Mouse (Mus musculus): ENCODE results near the gene Lin37. TPM values are rescaled to one million over a fixed set of nuclear protein-coding genes. Genes with fewer than 3 reads are reported as not detected.
A peak's percentile ranks its signal among the peaks of the same experiment; 100 is the strongest.

Gene Lin37
- polyA plus RNA-seq, 2 experiments: 35.8 to 38.5 TPM

DNA sequence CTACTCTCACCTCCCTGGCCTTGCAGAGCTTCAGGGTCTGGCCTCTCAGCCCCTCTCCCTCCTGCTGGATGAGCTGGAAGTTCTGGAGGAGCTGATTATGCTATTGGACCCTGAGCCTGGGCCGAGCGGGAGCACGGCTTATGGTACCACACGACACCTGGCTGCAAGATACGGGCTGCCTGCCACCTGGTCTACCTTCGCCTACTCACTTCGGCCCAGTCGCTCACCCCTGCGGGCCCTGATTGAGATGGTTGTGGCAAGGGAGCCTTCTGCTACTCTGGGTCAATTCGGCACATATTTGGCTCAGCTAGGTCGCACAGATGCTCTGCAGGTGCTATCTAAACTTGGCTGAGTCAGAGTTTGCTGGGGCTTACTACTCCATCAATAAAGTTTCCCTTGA, 7.9 kb upstream of the Lin37 start:
- Histone ChIP-seq H3K4me2 (replicated peaks; ENCODE audit: low read depth, low read length, severe bottlenecking) (no peak overlapping the region), H3K36me3 (ENCODE audit: control insufficient read depth, insufficient read depth, low read length) (peaks cover 67% of the 10 kb centered on the region), H3K4me1 (ENCODE audit: control insufficient read depth, insufficient read depth, low read length) (peaks cover 5% of the 10 kb centered on the region; the same call in 1 of the 2 replicates), H3K27me3 (ENCODE audit: control insufficient read depth, insufficient read depth, low read length) (no peaks in the 10 kb centered on the region), H3K27ac (replicated peaks; ENCODE audit: low read depth, low read length) (no peak overlapping the region), H3K4me3 (replicated peaks; ENCODE audit: low read length) (no peak overlapping the region), H3K9me3 (ENCODE audit: control insufficient read depth, low read length) (no peaks in the 10 kb centered on the region), H3K9ac (ENCODE audit: low read depth, low read length, severe bottlenecking) (no peak overlapping the region)
- 86% methylated on average over 11 of the region's 11 CpGs for WGBS
- no peak for ATAC-seq (ENCODE audit: low FRiP score, low read depth)
- no peak for TF ChIP-seq POLR2A (IDR thresholded peaks at IDR 0.05; ENCODE audit: borderline replicate concordance, extremely low read depth, insufficient read depth, insufficient read length)
- DNase-seq (ENCODE audit: low spot score): no peak

DNA sequence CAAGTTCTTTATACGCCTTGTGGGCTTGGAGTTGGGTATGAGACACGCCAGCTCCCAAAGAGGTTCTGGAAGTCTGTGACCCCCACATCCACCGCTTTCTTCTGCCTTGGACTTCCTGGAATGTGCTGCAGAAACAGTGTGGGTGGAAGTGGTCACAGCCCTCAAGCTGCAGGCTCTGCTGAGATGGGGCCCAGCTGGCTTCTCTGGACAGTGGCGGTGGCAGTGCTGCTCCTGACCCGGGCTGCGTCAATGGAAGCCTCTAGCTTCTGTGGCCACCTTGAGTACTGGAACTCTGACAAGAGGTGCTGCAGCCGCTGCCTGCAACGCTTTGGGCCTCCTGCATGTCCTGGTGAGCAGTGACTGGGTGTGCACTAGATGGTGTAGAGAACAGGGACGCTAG, 6.4 kb upstream of the Lin37 start:
- DNase-seq (ENCODE audit: low spot score) (no peak), ATAC-seq (ENCODE audit: low FRiP score, low read depth) (no peak)
- peaks cover 8% of the 10 kb centered on the region for H3K4me1 ChIP-seq (ENCODE audit: control insufficient read depth, insufficient read depth, low read length)
- H3K9me3 ChIP-seq (ENCODE audit: control insufficient read depth, low read length): no peaks in the 10 kb centered on the region
- H3K27me3 ChIP-seq (ENCODE audit: control insufficient read depth, insufficient read depth, low read length): no peaks in the 10 kb centered on the region
- H3K4me2 ChIP-seq (replicated peaks; ENCODE audit: low read depth, low read length, severe bottlenecking): no peak overlapping the region
- 94% methylated on average over 9 of the region's 9 CpGs for WGBS
- no peak overlapping the region for H3K4me3 ChIP-seq (replicated peaks; ENCODE audit: low read length)
- H3K9ac ChIP-seq (ENCODE audit: low read depth, low read length, severe bottlenecking): no peak overlapping the region
- H3K27ac ChIP-seq (replicated peaks; ENCODE audit: low read depth, low read length): no peak overlapping the region
- peaks cover 57% of the 10 kb centered on the region for H3K36me3 ChIP-seq (ENCODE audit: control insufficient read depth, insufficient read depth, low read length)
- no peak for TF ChIP-seq POLR2A (IDR thresholded peaks at IDR 0.05; ENCODE audit: borderline replicate concordance, extremely low read depth, insufficient read depth, insufficient read length)

DNA sequence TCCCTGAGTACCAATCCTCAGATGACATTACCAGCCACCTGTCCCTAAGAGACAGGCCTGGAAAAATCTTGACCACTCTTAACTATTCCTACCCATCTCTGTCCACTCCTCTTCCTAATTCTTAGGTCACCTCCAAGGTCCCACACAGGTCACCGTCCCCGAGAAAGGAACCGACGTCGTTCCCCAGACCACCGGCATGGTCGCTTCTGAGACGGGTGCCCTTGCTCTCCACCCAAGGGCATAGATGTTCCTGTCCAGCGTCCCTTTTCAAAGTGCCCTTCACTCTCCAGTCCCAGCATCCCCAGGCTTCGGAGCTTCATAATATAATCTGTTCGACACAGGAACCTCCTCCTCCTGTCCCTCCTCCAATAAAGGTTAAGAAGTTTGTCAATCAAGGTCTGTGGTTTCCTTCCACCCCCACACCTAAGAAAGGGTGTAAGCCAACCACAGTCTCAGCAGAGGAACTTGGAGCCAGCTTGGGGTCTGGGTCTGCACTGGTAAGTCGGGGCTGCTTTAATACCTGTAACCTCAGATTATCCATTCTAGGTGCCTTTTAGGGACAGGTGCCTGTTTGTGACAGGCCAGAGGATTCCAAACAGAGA, 5.4 kb upstream of the Lin37 start, which contains the start of gene Igflr1:
Gene Igflr1, plus strand, starts transcription at position 458 of the 602 bp plus-strand sequence.
- no peak for TF ChIP-seq POLR2A (IDR thresholded peaks at IDR 0.05; ENCODE audit: borderline replicate concordance, extremely low read depth, insufficient read depth, insufficient read length)
- Histone ChIP-seq H3K9me3 (ENCODE audit: control insufficient read depth, low read length) (no peaks in the 10 kb centered on the region), H3K4me2 (replicated peaks; ENCODE audit: low read depth, low read length, severe bottlenecking) (peak within 1 kb of the TSS; percentile 52; the same call in 1 of the 2 replicates), H3K27ac (replicated peaks; ENCODE audit: low read depth, low read length) (no peak within 1 kb of the TSS), H3K27me3 (ENCODE audit: control insufficient read depth, insufficient read depth, low read length) (no peaks in the 10 kb centered on the region), H3K4me3 (replicated peaks; ENCODE audit: low read length) (peak within 1 kb of the TSS; percentile 74; the same call in 1 of the 2 replicates), H3K9ac (ENCODE audit: low read depth, low read length, severe bottlenecking) (0 out of 2 replicates have a peak within 1 kb of the TSS, but pooled peaks have one; percentile 18), H3K4me1 (ENCODE audit: control insufficient read depth, insufficient read depth, low read length) (peaks cover 8% of the 10 kb centered on the region), H3K36me3 (ENCODE audit: control insufficient read depth, insufficient read depth, low read length) (peaks cover 48% of the 10 kb centered on the region)
- DNase-seq (ENCODE audit: low spot score): no peak
- 90% methylated on average over 12 of the region's 12 CpGs for WGBS
- no peak for ATAC-seq (ENCODE audit: low FRiP score, low read depth)

DNA sequence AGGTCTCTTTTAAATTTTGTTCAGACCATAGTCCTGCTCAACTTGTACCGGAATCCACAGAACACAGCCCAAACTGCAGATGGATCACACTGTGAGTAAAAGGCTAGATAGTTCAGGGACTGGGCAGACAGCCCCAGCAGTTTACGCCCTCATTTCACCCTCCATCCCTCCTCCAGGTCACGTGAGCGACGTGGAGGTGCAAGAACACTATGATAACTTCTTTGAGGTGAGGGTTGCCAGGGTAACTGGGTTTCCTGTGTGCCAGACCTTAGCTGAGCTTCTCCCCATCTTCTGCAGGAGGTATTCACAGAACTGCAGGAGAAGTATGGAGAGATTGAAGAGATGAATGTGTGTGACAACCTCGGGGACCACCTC, 4.3 kb upstream of the Lin37 start:
- Histone ChIP-seq H3K4me2 (replicated peaks; ENCODE audit: low read depth, low read length, severe bottlenecking) (peak overlapping the region; percentile 52), H3K9ac (ENCODE audit: low read depth, low read length, severe bottlenecking) (peak overlapping the region; percentile 18; the same call in 1 of the 2 replicates), H3K4me3 (replicated peaks; ENCODE audit: low read length) (peak overlapping the region; percentile 74), H3K9me3 (ENCODE audit: control insufficient read depth, low read length) (no peaks in the 10 kb centered on the region), H3K27ac (replicated peaks; ENCODE audit: low read depth, low read length) (no peak overlapping the region), H3K4me1 (ENCODE audit: control insufficient read depth, insufficient read depth, low read length) (peaks cover 10% of the 10 kb centered on the region), H3K27me3 (ENCODE audit: control insufficient read depth, insufficient read depth, low read length) (no peaks in the 10 kb centered on the region), H3K36me3 (ENCODE audit: control insufficient read depth, insufficient read depth, low read length) (peaks cover 36% of the 10 kb centered on the region)
- WGBS: 23% methylated on average over 6 of the region's 6 CpGs
- TF ChIP-seq POLR2A (IDR thresholded peaks at IDR 0.05; ENCODE audit: borderline replicate concordance, extremely low read depth, insufficient read depth, insufficient read length): no peak
- DNase-seq (ENCODE audit: low spot score) (no peak), ATAC-seq (ENCODE audit: low FRiP score, low read depth) (no peak)

DNA sequence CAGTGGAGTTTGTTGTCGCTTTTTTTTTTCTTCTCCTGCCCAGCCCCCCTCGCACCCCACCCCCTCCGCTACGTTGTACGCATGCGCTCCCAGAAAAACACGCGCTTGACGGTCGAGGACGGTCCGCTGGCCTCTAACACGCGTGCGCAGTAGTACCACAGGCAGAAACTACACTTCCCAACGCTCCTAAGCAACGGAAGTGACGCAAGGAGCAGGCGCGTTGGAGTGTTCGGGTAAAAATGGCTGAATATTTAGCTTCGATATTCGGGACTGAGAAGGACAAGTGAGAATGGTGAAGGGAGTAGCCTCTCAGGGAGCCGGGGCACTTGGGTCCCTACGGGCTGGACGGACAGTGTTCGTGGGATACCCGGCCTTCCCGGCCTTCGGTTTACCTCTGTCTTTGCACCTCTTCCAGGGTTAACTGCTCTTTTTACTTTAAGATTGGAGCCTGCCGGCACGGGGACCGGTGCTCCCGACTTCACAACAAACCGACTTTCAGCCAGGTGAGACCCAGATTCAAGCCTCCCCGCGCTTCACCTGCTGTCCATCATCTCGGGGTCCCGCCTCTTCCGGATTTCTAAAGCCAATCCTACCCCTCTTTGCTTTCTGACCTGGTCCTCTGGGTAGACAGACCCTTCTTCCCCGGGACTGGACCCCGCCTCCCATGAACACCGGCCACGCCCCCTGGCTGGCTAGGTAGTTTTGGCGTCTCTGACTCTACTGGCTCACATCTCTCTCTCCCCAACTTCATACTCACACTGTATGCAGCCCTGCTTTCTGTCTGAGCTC, 3.7 kb upstream of the Lin37 start, which contains the start of the genes U2af1l4, Gm49396 and Psenen:
Gene U2af1l4, plus strand, starts transcription at position 185 of the 789 bp plus-strand sequence.
Gene Gm49396, plus strand, starts transcription at position 228 of the 789 bp plus-strand sequence.
Gene Psenen, minus strand, starts transcription at position 511 of the 789 bp plus-strand sequence.
- under 1% methylated on average over 43 of the region's 45 CpGs for WGBS
- Histone ChIP-seq H3K4me3 (replicated peaks; ENCODE audit: low read length) (peak within 1 kb of the TSS; percentile 74), H3K36me3 (ENCODE audit: control insufficient read depth, insufficient read depth, low read length) (peaks cover 30% of the 10 kb centered on the region), H3K9ac (ENCODE audit: low read depth, low read length, severe bottlenecking) (peak within 1 kb of the TSS; percentile 70), H3K4me1 (ENCODE audit: control insufficient read depth, insufficient read depth, low read length) (peaks cover 16% of the 10 kb centered on the region), H3K27me3 (ENCODE audit: control insufficient read depth, insufficient read depth, low read length) (no peaks in the 10 kb centered on the region), H3K4me2 (replicated peaks; ENCODE audit: low read depth, low read length, severe bottlenecking) (peak within 1 kb of the TSS; percentile 52), H3K9me3 (ENCODE audit: control insufficient read depth, low read length) (no peaks in the 10 kb centered on the region), H3K27ac (replicated peaks; ENCODE audit: low read depth, low read length) (peak within 1 kb of the TSS; percentile 86)
- TF ChIP-seq POLR2A (IDR thresholded peaks at IDR 0.05; ENCODE audit: borderline replicate concordance, extremely low read depth, insufficient read depth, insufficient read length): no peak
- ATAC-seq (ENCODE audit: low FRiP score, low read depth) (peak; percentile 90), DNase-seq (ENCODE audit: low spot score) (peak; percentile 98)
